Mouse (Mus musculus): Measurements from ENCODE around the gene Scube3.

The Scube3 gene

GRCm38 (mm10) chr17:28141771-28142699 lies at the start of gene Scube3:
Gene Scube3, plus strand, starts transcription at chr17:28142141.
- DNase-seq (ENCODE audit: low spot score in 2 of 2): no peak

- DNase-seq (ENCODE audit: low spot score in 2 of 2): no peak
Measured at GRCm38 (mm10) chr17:28092297-28092696, 49.6 kb upstream of the Scube3 start.

DNA sequence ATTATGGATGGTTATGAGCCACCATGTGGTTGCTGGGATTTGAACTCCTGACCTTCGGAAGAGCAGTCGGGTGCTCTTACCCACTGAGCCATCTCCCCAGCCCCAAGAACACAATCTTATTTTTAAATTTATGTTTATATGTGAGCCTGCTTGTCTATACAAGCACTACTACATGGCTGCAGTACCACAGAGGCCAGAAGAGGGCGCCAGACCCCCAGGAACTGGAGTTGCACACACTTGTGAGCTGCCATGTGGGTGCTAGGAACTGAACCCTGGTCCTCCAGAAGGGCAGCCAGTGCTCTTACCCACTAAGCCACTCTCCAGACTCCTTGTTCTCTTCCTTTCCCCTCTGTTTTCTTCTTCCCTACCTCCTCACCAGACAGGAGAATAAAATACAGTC lies 48.1 kb upstream of the Scube3 start:
- no peak for DNase-seq (ENCODE audit: low spot score in 2 of 2)

DNA sequence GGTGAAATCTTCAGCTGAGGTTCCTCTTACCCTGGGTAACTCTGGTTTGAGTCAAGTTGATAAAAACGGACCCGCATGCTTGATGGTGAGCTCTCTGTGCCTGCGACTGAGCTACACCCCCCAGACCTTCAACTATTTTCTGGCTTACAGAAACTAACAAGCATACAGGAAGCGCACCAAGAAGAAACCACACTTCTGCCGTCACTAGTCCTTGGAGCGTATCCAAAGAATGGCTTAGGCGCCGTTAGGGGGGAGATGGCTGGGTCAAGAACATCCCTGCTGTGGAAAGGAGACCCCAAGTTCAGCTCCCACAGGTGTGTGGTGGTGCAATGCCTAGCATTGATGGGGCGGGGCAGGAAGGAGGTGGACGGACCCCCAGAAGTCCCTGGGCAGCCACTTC lies 45.5 kb upstream of the Scube3 start:
- DNase-seq (ENCODE audit: low spot score in 2 of 2): no peak

- DNase-seq (ENCODE audit: low spot score in 2 of 2): no peak
Measured at GRCm38 (mm10) chr17:28097308-28097707, 44.6 kb upstream of the Scube3 start.

GRCm38 (mm10) chr17:28099086-28099485 lies 42.9 kb upstream of the Scube3 start:
- no peak for DNase-seq (ENCODE audit: low spot score in 2 of 2)

DNA sequence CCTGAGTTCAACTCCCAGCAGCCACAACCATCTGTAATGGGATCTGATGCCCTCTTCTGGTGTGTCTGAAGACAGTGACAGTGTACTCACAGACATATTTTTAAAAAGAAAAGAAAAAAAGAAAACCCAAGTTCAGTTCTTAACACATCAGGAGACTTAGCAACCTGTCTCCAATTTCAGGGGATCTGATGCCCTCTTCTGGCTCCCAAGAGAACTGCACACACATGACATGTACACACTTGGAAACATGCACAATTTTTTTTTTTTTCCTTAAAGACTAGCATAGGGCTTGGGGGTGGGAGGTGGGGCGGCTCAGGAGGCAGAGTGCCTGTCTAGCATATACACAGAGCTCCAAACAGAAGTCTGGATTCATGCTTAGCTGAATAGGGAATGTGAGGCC lies 41.3 kb upstream of the Scube3 start:
- DNase-seq (ENCODE audit: low spot score in 2 of 2): no peak

GRCm38 (mm10) chr17:28101284-28101887 lies 40.6 kb upstream of the Scube3 start:
- DNase-seq (ENCODE audit: low spot score in 2 of 2): no peak

DNA sequence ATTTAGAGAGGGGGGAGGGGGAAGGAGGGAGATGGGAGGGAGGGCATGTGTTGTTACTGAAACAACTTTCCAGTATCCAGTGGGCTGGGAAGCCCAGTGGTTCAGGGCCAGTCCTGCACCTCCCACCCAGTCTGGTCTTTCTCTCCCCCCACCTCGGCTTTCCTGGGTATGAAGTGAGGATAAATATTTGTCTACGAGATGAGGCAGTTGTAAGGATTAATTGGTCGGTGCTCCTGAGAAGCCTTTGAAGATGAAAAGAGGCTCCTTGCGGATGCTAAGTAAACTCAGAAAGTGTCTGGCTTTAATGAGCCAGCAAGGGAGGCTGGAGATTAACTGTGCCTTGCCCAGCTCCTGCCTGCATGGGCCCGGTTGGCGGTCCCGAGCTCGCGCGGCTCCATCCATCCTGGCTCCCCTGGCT lies 40.0 kb upstream of the Scube3 start:
- DNase-seq (ENCODE audit: low spot score in 2 of 2): no peak

- DNase-seq (ENCODE audit: low spot score in 2 of 2): no peak
Measured at GRCm38 (mm10) chr17:28104416-28104815, 37.5 kb upstream of the Scube3 start.

GRCm38 (mm10) chr17:28106352-28106751 lies 35.6 kb upstream of the Scube3 start:
- DNase-seq (ENCODE audit: low spot score in 2 of 2): no peak

- no peak for DNase-seq (ENCODE audit: low spot score in 2 of 2)
Measured at GRCm38 (mm10) chr17:28107275-28107674, 34.7 kb upstream of the Scube3 start.

- no peak for DNase-seq (ENCODE audit: low spot score in 2 of 2)
Measured at GRCm38 (mm10) chr17:28112266-28112665, 29.7 kb upstream of the Scube3 start.

DNA sequence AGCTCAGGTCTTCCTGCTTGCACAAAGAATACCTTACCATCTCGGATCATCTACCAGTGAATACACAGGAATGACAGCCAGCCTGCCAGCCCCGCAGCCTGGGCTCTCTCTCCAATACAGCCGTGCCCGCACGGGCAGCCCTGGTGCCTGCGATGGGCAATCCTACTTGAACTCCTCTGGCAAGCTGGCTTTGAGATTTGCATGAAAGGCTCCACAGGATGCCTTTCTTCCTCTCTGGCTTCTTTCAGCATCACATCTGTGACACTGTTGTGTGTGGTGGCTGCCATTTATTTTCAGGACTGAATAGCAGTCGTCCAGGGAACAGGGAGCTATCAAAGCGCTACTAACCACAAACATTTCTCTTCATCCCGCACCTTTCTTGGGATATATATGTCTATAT lies 25.6 kb upstream of the Scube3 start:
- no peak for DNase-seq (ENCODE audit: low spot score in 2 of 2)

DNA sequence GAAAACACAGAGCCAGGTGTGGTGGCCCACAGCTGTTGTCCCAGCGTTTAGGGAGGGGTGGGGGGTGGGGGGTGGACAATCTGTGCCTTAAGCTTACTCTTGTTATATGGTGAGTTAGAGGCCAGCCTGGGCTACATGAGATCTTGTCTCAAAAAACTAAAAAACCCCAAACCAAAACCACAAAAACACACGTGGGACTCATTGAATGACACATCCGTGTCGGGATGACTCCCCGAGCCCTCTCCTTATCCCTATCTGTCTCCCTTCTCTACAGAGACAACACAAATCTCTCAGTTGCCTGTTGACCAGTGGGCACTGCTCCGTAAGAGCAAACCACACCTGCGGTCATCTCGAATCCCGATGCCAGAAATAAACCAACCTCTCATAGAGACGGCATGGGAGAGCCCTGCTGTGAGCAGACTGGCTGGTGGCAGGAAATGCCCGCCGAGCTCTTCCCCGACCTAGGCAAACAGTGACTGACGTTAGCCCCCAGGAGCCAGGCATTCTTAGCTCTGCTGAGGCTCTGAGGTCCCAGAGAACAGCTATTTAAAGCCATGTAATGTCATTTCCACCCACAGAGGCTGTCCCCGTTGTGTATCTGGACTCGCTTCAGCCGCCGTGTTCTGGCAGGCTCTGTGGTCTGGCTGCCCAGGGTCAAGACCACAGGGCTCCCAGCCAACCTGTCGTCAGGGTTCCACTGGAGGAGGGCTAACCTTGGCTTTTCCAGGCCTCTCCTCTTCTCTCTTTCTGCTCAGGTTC lies 24.3 kb upstream of the Scube3 start:
- DNase-seq (ENCODE audit: low spot score in 2 of 2): no peak

DNA sequence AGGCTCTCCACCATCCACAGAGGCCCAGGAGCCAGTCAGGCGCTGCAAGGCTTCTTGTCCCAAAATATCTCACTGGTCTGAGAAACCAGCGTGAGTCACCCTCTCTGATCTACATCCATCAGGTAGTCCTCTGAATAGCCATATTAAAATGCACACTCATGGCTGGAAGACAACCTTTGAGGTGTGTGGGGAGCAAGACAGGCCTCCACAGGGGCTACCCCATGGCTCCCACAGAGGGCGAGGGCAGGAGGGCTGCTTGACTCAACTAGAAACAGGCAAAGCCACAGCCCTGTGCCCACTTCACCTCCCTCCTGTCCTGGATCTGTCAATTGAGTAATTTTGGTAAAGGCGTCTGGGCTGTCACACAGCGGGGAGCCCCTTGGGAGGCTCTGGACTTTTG lies 21.5 kb upstream of the Scube3 start:
- no peak for DNase-seq (ENCODE audit: low spot score in 2 of 2)

DNA sequence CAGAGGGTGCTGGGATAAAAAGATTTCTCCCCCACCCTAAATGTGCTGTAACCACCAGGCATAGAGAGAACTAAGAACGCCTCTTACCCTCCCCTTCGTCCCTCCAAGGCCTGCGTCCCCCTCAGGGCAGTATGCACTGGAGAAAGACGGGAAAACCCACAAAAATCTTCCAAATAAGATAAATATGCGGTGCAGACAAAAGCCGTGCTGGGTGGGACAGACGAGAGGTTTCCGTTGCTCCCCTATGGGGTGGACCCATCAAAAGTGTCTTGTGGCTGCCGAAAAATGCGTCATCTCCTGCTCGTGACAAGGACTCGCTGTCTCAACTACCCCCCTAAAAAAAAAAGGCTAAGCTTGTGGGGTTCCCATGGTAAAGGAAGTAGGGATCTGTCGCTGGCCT lies 19.0 kb upstream of the Scube3 start:
- DNase-seq (ENCODE audit: low spot score in 2 of 2): no peak

- DNase-seq (ENCODE audit: low spot score in 2 of 2): no peak
Measured at GRCm38 (mm10) chr17:28123627-28124026, 18.3 kb upstream of the Scube3 start.

DNA sequence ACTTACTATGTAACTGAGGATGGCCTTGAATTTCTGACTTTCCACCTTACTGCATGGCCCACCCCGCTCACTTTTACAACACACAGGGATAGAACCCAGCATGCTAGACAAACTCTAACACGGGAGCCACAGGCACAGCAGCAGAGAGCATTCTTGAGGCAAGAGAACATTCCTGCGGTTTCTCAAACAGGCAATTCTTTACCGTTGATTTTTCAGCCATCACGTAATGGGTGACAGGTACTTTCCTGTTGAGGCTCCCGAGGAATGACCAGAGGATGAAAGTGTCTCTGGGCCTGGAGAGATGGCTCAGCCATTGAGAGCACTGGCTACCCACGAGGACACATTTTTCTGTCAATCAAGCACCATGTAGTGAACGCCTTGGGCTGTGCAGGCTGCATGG lies 17.6 kb upstream of the Scube3 start:
- no peak for DNase-seq (ENCODE audit: low spot score in 2 of 2)

- DNase-seq (ENCODE audit: low spot score in 2 of 2): no peak
Measured at GRCm38 (mm10) chr17:28129796-28130195, 12.1 kb upstream of the Scube3 start.

GRCm38 (mm10) chr17:28130391-28131125 lies 11.4 kb upstream of the Scube3 start:
- DNase-seq (ENCODE audit: low spot score in 2 of 2): no peak

DNA sequence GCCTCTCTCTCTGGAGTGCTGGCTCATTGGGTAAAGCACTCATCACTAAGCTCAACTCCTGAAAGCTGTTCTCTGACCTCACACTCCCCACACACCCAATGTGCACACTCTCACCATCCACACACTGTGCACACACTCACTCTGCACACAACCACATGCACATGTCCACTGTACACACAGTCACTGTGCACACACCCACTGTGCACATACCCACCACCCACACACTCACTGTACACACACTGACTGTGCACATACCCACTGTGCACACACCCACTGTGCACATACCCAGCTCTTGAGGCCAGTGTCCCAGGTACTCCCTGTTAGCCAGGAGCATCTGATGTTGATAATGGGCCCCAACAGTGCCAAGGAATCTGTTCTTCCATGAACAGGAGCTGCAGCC lies 10.8 kb upstream of the Scube3 start:
- DNase-seq (ENCODE audit: low spot score in 2 of 2): no peak

Data from urinary bladder, postnatal 36 days (tissue).